Mouse (Mus musculus): ENCODE data around the gene Taf8. TPM values are rescaled to one million over a fixed set of nuclear protein-coding genes. Genes with fewer than 3 reads are reported as not detected.

The Taf8 gene
- polyA plus RNA-seq, 1 experiment: 30.5 TPM

GRCm38 (mm10) chr17:47438611-47439010, 63.5 kb downstream of the Taf8 start:
- no peak for DNase-seq (ENCODE audit: extremely low spot score in 1 of 2, low spot score in 1 of 2)

- DNase-seq (ENCODE audit: extremely low spot score in 1 of 2, low spot score in 1 of 2): no peak
Observed at GRCm38 (mm10) chr17:47436907-47437547, 65.1 kb downstream of the Taf8 start, which contains the start of gene 1700001C19Rik. Gene 1700001C19Rik (minus strand): TSS chr17:47437376.

GRCm38 (mm10) chr17:47436156-47436906, 65.8 kb downstream of the Taf8 start, which contains the start of gene AI661453:
Gene AI661453 (plus strand): TSS chr17:47436615.
- DNase-seq (ENCODE audit: extremely low spot score in 1 of 2, low spot score in 1 of 2): no peak

Other genes with a start within 250 kb of the Taf8 start
- gene Mrps10, start 133.4 kb downstream of the Taf8 start, polyA plus RNA-seq (2012; rRNA removed): 47.0 and 48.9 TPM in 2 replicates
- 0.52 and 1.4 TPM in 2 replicates for gene Guca1b, start 116.9 kb downstream of the Taf8 start, polyA plus RNA-seq (2012; rRNA removed)
- gene Guca1a, start 101.7 kb downstream of the Taf8 start, polyA plus RNA-seq (2012; rRNA removed): 0.38 and 0.66 TPM in 2 replicates
- 0.23 and 0.24 TPM in 2 replicates for gene AI661453, start 65.7 kb downstream of the Taf8 start, polyA plus RNA-seq (2012; rRNA removed)
- gene 1700001C19Rik, start 64.9 kb downstream of the Taf8 start, polyA plus RNA-seq (2012; rRNA removed): 0.13 and 0.28 TPM in 2 replicates
- gene Ccnd3, start 2.8 kb upstream of the Taf8 start, polyA plus RNA-seq (2012; rRNA removed): 34.4 and 36.0 TPM in 2 replicates
- 18.0 TPM in 2 replicates for gene Bysl, start 109.2 kb upstream of the Taf8 start, polyA plus RNA-seq (2012; rRNA removed)
- 33.2 and 34.6 TPM in 2 replicates for gene Med20, start 109.3 kb upstream of the Taf8 start, polyA plus RNA-seq (2012; rRNA removed)
- 3.5 and 3.7 TPM in 2 replicates for gene Gm20517, start 109.3 kb upstream of the Taf8 start, polyA plus RNA-seq (2012; rRNA removed)
- gene Usp49, start 128.4 kb upstream of the Taf8 start, polyA plus RNA-seq (2012; rRNA removed): 12.4 and 13.1 TPM in 2 replicates
- gene Tomm6, start 186.1 kb upstream of the Taf8 start, polyA plus RNA-seq (2012; rRNA removed): 143 and 168 TPM in 2 replicates
- gene Frs3, start 186.7 kb upstream of the Taf8 start, polyA plus RNA-seq (2012; rRNA removed): 39.1 and 39.9 TPM in 2 replicates
- gene Gm21981, start 192.2 kb upstream of the Taf8 start, polyA plus RNA-seq (2012; rRNA removed): 4.3 and 6.6 TPM in 2 replicates
- gene Prickle4, start 192.4 kb upstream of the Taf8 start, polyA plus RNA-seq (2012; rRNA removed): 1.0 TPM in 1 of 2 replicates, not detected in the other
- not detected in 2 replicates for gene Pgc, start 224.6 kb upstream of the Taf8 start, polyA plus RNA-seq (2012; rRNA removed)
- gene Tfeb, start 234.7 kb upstream of the Taf8 start, polyA plus RNA-seq (2012; rRNA removed): 9.5 and 9.9 TPM in 2 replicates

Measured in frontal cortex, adult 2 months (tissue).